Mouse (Mus musculus): ENCODE measurements around the gene Gm6176.
"Not testable (repeated sequence)": the region's sequence is repeated elsewhere in the genome, so short reads cannot be mapped to it uniquely, and the experiment has no call there.

Gene Gm6176

DNA sequence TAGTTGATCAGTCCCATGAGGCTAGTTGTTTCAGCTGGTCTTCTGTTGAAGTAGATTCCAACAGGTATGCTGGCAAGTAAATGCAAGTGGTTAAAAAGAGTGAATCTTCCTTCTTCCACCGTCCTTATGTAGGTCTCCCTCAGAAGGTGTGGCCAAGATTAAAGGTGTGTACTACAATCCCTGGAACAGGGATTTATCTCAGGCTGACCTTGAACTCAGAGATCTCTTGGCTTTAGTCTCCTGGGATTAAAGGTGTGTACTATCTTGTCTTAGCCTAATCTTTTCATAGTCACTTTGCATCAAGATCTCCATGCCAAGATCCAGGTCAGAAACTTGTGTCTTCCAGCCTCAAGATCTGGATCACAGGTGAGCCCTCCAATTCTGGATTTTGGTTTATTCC lies at the start of gene Gm6176:
TSS of gene Gm6176 (minus strand) at position 101 of the 400 bp plus-strand sequence.
- not testable (repeated sequence) for DNase-seq

DNA sequence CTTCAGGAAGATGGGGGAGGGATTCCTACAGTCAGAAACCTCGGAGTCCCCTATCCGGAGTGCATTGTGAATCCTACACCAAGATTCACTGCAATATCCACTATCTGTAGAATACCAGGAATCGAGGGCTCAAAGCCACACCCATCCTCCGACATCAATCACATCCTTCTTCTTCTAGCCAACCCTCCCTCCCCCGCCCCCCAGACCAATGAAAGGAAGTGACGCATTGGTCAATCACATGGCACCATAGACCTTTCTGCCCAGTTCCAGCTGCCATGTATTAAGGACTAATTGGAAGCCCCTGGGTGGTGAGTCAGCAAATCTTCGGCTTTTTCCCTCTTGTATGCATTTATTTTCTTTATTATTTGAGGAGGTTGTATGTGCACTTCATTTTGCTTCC lies 12.7 kb upstream of the Gm6176 start, which contains the start of gene Vmn1r139:
TSS of gene Vmn1r139 (plus strand) at position 301 of the 400 bp plus-strand sequence.
- not testable (repeated sequence) for DNase-seq

DNA sequence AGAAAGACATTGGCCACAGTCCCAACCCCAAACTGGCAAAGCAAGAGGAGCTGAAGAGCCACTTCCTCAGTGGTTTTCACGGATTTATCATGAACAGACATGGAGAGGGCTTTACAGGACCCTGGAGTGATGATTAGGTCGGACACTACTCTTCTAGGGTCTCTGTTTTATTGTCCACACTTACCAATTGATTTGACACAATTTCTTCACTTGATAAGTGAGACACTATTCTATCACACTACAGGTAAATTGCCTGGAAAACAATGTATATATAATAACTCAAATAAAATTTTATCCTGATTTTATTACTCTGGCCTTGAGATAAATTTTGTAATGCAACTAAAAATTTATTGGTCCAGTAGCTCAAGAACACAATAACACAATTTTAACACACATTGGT lies 27.3 kb downstream of the Gm6176 start, which contains the start of gene Vmn1r138:
TSS of gene Vmn1r138 (minus strand) at position 101 of the 400 bp plus-strand sequence.
- DNase-seq: not testable (repeated sequence)
